Mouse (Mus musculus): ENCODE measurements around the gene Spp1. TPM values are rescaled to one million over a fixed set of nuclear protein-coding genes. Genes with fewer than 3 reads are reported as not detected.

Spp1 gene
- 0.15 and 4.0 TPM in 2 replicates for polyA plus RNA-seq (2012; rRNA removed; ENCODE audit: low replicate concordance)

DNA sequence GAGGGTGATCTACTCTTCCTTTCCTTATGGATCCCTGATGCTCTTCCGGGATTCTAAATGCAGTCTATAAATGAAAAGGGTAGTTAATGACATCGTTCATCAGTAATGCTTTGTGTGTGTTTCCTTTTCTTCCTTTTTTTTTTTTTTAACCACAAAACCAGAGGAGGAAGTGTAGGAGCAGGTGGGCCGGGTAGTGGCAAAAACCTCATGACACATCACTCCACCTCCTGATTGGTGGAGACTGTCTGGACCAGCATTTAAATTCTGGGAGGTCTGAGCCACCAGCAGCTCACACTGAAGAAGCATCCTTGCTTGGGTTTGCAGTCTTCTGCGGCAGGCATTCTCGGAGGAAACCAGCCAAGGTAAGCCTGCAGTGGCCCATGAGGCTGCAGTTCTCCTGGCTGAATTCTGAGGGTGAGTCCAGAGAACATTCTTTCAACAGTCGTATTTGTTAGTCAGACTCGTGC, at the start of gene Spp1:
Gene Spp1 (plus strand): TSS at position 284 of the 467 bp plus-strand sequence.

DNA sequence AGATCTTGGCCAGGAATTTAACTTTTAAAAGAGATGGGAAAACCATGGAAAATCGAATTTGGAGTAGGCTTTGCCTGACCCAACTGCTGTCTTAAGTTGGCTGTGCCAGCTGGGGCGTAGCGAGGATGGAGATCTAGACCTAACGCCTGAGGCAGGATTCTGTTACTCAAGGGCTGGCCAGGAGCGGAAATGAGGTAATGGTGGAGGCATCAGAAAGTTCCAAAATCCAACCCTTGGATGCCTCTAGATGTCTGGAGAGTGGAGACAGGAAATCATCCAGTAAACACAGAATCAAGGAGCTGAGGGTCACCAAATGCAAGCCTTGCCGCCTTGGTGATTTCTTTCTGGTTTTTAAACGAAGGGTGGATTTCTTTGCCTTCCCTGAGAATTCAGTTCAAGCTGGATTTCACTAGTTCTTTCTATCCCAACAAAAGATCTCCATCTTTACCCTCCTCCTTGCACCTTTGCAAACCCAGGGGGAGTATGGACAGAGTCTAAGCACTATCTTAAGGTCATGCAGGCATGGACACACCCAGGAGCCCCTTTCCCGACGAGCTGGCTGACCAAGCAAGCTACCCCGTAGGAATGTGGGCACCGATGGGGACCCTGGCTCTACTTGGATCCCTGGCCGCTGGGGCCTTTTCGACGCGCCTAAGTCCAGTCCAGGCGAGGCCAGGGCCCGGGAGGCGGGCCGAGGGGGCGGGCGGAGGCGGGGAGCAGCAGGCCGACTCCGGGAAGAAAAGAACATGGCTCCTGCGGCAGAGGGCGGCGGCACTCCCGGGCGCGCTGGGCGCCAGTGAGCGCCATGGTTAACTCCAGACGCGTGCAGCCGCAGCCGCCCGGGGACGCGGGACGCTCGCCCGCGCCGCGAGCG, 24.2 kb downstream of the Spp1 start, which contains the start of gene Pkd2:
Gene Pkd2 (plus strand): TSS at position 619 of the 874 bp plus-strand sequence.

Other genes with a start within 250 kb of the Spp1 start
- 0.04 and 0.05 TPM in 2 replicates for gene Dmp1, start 232.5 kb upstream of the Spp1 start, polyA plus RNA-seq (2012; rRNA removed; ENCODE audit: low replicate concordance)
- gene Ibsp, start 135.9 kb upstream of the Spp1 start, polyA plus RNA-seq (2012; rRNA removed; ENCODE audit: low replicate concordance), result not detected in 2 replicates
- gene Mepe, start 109.8 kb upstream of the Spp1 start, polyA plus RNA-seq (2012; rRNA removed; ENCODE audit: low replicate concordance), result not detected in 2 replicates
- gene Pkd2, start 24.3 kb downstream of the Spp1 start, polyA plus RNA-seq (2012; rRNA removed; ENCODE audit: low replicate concordance), result 5.1 and 6.7 TPM in 2 replicates
- gene BC005561, start 73.2 kb downstream of the Spp1 start, polyA plus RNA-seq (2012; rRNA removed; ENCODE audit: low replicate concordance), result 0.53 and 0.69 TPM in 2 replicates